Mouse (Mus musculus) CD8-positive naive resting alpha-beta T cell, adult 57 days (primary cell): Measurements from ENCODE around the gene Enpp6. TPM values are rescaled to one million over a fixed set of nuclear protein-coding genes. Genes with fewer than 3 reads are reported as not detected.

Experiments
- total RNA-seq: library from RNA; stranded (reverse); gene quantifications from one replicate; pipeline ENCODE4 v1.2.4, GENCODE M21; 2023

Enpp6 gene
- not detected for total RNA-seq

DNA sequence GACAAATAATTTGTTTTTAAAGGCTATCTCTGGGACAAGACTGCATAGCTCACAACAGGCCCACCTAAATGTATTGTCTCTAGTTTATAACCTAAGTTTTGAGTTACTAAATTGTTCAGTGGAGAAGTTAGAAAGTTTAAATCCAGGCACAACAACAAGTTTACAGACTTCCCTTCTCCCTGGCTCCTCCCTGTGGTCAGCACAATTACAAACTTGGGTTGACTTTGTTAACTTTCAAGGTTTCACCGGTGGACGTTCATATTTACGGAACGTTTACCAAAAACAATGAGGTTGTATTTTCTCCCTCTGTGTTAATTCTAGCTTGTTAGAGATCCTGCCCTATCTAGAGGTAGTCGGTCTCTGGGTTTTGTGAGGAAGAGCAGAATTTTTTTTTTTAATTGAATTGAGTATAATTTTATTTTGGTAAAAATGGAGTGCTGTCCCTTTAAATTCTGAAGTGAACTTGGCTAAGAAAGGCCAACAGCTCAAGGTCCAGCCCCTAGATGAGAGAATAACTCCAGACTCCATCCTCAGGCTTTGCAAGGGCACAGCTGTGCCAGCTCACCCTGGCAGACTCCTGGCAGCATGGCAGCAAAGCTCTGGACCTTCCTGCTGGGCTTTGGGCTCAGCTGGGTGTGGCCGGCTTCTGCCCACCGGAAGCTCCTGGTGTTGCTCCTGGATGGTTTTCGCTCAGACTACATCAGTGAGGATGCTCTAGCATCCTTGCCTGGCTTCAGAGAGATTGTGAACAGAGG lies at the start of gene Enpp6:
Gene Enpp6 (plus strand): TSS at position 502 of the 755 bp plus-strand sequence.

Other genes starting within 250 kb of the Enpp6 start
- 159 TPM for gene Irf2, start 247.2 kb upstream of the Enpp6 start, total RNA-seq